Mouse (Mus musculus): ENCODE measurements around the gene Tbc1d10c. TPM values are rescaled to one million over a fixed set of nuclear protein-coding genes. Genes with fewer than 3 reads are reported as not detected.
"Not testable (repeated sequence)": the region's sequence is repeated elsewhere in the genome, so short reads cannot be mapped to it uniquely, and the experiment has no call there.

Tbc1d10c gene
- polyA plus RNA-seq, 1 experiment from 2014 or later = 6.7 TPM

- no peak for ATAC-seq (ENCODE audit: borderline replicate concordance, extremely low read depth, low FRiP score, low TSS enrichment)
- H3K4me1 ChIP-seq = peaks cover 16% of the 10 kb centered on the region
- H3K36me3 ChIP-seq = peaks cover 6% of the 10 kb centered on the region; the same call in 1 of the 2 replicates
- no peak overlapping the region for H3K4me2 ChIP-seq
- H3K9ac ChIP-seq = no peak overlapping the region
- no peak overlapping the region for H3K4me3 ChIP-seq
- H3K27ac ChIP-seq = no peak overlapping the region
- WGBS = 64% methylated on average over 12 of the region's 12 CpGs
- H3K9me3 ChIP-seq = no peaks in the 10 kb centered on the region
- H3K27me3 ChIP-seq = no peaks in the 10 kb centered on the region
Measured at GRCm38 (mm10) chr19:4146366-4147021, 44.6 kb downstream of the Tbc1d10c start.

- H3K27ac ChIP-seq = no peak overlapping the region
- no peaks in the 10 kb centered on the region for H3K9me3 ChIP-seq
- H3K9ac ChIP-seq = no peak overlapping the region
- no peak overlapping the region for H3K4me3 ChIP-seq
- H3K4me2 ChIP-seq = no peak overlapping the region
- H3K27me3 ChIP-seq = no peaks in the 10 kb centered on the region
- WGBS = 87% methylated on average over 5 of the region's 5 CpGs
- no peak for ATAC-seq (ENCODE audit: borderline replicate concordance, extremely low read depth, low FRiP score, low TSS enrichment)
- H3K36me3 ChIP-seq = peaks cover 1% of the 10 kb centered on the region; the same call in 1 of the 2 replicates
- peaks cover 16% of the 10 kb centered on the region for H3K4me1 ChIP-seq
Measured at GRCm38 (mm10) chr19:4145936-4146335, 45.1 kb downstream of the Tbc1d10c start.

GRCm38 (mm10) chr19:4144550-4145498 is 46.3 kb downstream of the Tbc1d10c start:
- no peak for ATAC-seq (ENCODE audit: borderline replicate concordance, extremely low read depth, low FRiP score, low TSS enrichment)
- WGBS = 69% methylated on average over 16 of the region's 16 CpGs
- H3K27ac ChIP-seq = no peak overlapping the region

GRCm38 (mm10) chr19:4143759-4144268 is 47.3 kb downstream of the Tbc1d10c start, which contains the start of gene Cabp4:
TSS of gene Cabp4 (minus strand) at chr19:4144033.
- Histone ChIP-seq H3K4me1 (peaks cover 6% of the 10 kb centered on the region), H3K36me3 (no peaks in the 10 kb centered on the region), H3K9ac (no peak within 1 kb of the TSS), H3K27ac (no peak within 1 kb of the TSS), H3K4me3 (no peak within 1 kb of the TSS), H3K27me3 (no peaks in the 10 kb centered on the region), H3K4me2 (no peak within 1 kb of the TSS), H3K9me3 (no peaks in the 10 kb centered on the region)
- no peak for ATAC-seq (ENCODE audit: borderline replicate concordance, extremely low read depth, low FRiP score, low TSS enrichment)
- 67% methylated on average over 7 of the region's 7 CpGs for WGBS

More at GRCm38 (mm10) chr19:4144550-4145498, 46.3 kb downstream of the Tbc1d10c start:
- H3K4me3 ChIP-seq = no peak overlapping the region
- no peaks in the 10 kb centered on the region for H3K27me3 ChIP-seq
- no peak overlapping the region for H3K9ac ChIP-seq
- H3K4me2 ChIP-seq = no peak overlapping the region
- H3K4me1 ChIP-seq = peaks cover 16% of the 10 kb centered on the region
- H3K9me3 ChIP-seq = no peaks in the 10 kb centered on the region
- no peaks in the 10 kb centered on the region for H3K36me3 ChIP-seq

- Histone ChIP-seq H3K9me3 (no peaks in the 10 kb centered on the region), H3K9ac (no peak overlapping the region), H3K27ac (no peak overlapping the region), H3K36me3 (no peaks in the 10 kb centered on the region), H3K4me1 (peaks cover under 1% of the 10 kb centered on the region; the same call in 1 of the 2 replicates), H3K27me3 (no peaks in the 10 kb centered on the region), H3K4me2 (no peak overlapping the region), H3K4me3 (no peak overlapping the region)
- 88% methylated on average over 18 of the region's 18 CpGs for WGBS
- no peak for ATAC-seq (ENCODE audit: borderline replicate concordance, extremely low read depth, low FRiP score, low TSS enrichment)
Measured at GRCm38 (mm10) chr19:4142416-4143173, 48.5 kb downstream of the Tbc1d10c start.

GRCm38 (mm10) chr19:4140147-4140546 is 50.9 kb downstream of the Tbc1d10c start:
- 64% methylated on average over 6 of the region's 6 CpGs for WGBS
- H3K9me3 ChIP-seq = no peaks in the 10 kb centered on the region
- no peaks in the 10 kb centered on the region for H3K36me3 ChIP-seq
- no peaks in the 10 kb centered on the region for H3K27me3 ChIP-seq
- no peak for ATAC-seq (ENCODE audit: borderline replicate concordance, extremely low read depth, low FRiP score, low TSS enrichment)
- H3K9ac ChIP-seq = no peak overlapping the region
- no peak overlapping the region for H3K27ac ChIP-seq
- no peak overlapping the region for H3K4me2 ChIP-seq
- H3K4me3 ChIP-seq = no peak overlapping the region
- no peaks in the 10 kb centered on the region for H3K4me1 ChIP-seq

GRCm38 (mm10) chr19:4139446-4139845 is 51.6 kb downstream of the Tbc1d10c start, which contains the start of gene Gpr152:
TSS of gene Gpr152 (plus strand) at chr19:4139787.
- WGBS = 75% methylated on average over 2 of the region's 2 CpGs
- no peak within 1 kb of the TSS for H3K27ac ChIP-seq

GRCm38 (mm10) chr19:4137913-4138312 is 53.2 kb downstream of the Tbc1d10c start:
- no peak overlapping the region for H3K27ac ChIP-seq
- peaks cover 2% of the 10 kb centered on the region; the same call in 1 of the 2 replicates for H3K36me3 ChIP-seq
- H3K4me1 ChIP-seq = no peaks in the 10 kb centered on the region
- no peak overlapping the region for H3K4me3 ChIP-seq
- WGBS = 83% methylated on average over 5 of the region's 5 CpGs
- no peak overlapping the region for H3K4me2 ChIP-seq
- no peaks in the 10 kb centered on the region for H3K27me3 ChIP-seq
- no peak for ATAC-seq (ENCODE audit: borderline replicate concordance, extremely low read depth, low FRiP score, low TSS enrichment)
- H3K9ac ChIP-seq = no peak overlapping the region
- H3K9me3 ChIP-seq = no peaks in the 10 kb centered on the region

More at GRCm38 (mm10) chr19:4139446-4139845, 51.6 kb downstream of the Tbc1d10c start, which contains the start of gene Gpr152:
- H3K9me3 ChIP-seq = no peaks in the 10 kb centered on the region
- H3K27me3 ChIP-seq = no peaks in the 10 kb centered on the region
- ATAC-seq (ENCODE audit: borderline replicate concordance, extremely low read depth, low FRiP score, low TSS enrichment) = no peak
- no peak within 1 kb of the TSS for H3K4me2 ChIP-seq
- no peaks in the 10 kb centered on the region for H3K4me1 ChIP-seq
- H3K36me3 ChIP-seq = no peaks in the 10 kb centered on the region
- no peak within 1 kb of the TSS for H3K9ac ChIP-seq
- no peak within 1 kb of the TSS for H3K4me3 ChIP-seq

GRCm38 (mm10) chr19:4136463-4136862 is 54.6 kb downstream of the Tbc1d10c start:
- no peak for ATAC-seq (ENCODE audit: borderline replicate concordance, extremely low read depth, low FRiP score, low TSS enrichment)
- Histone ChIP-seq H3K9me3 (no peaks in the 10 kb centered on the region), H3K27ac (no peak overlapping the region), H3K4me3 (no peak overlapping the region), H3K4me1 (no peaks in the 10 kb centered on the region), H3K27me3 (no peaks in the 10 kb centered on the region), H3K36me3 (peaks cover 17% of the 10 kb centered on the region), H3K9ac (no peak overlapping the region), H3K4me2 (no peak overlapping the region)
- 72% methylated on average over 5 of the region's 5 CpGs for WGBS

GRCm38 (mm10) chr19:4135963-4136345 is 55.1 kb downstream of the Tbc1d10c start:
- H3K4me3 ChIP-seq; H3K27me3 ChIP-seq; H3K27ac ChIP-seq; H3K4me2 ChIP-seq; H3K4me1 ChIP-seq; H3K9me3 ChIP-seq; H3K9ac ChIP-seq; ATAC-seq (ENCODE audit: borderline replicate concordance, extremely low read depth, low FRiP score, low TSS enrichment): not testable (repeated sequence)
- 13% methylated on average over 8 of the region's 8 CpGs for WGBS
- peaks cover 21% of the 10 kb centered on the region for H3K36me3 ChIP-seq

GRCm38 (mm10) chr19:4135229-4135962 is 55.7 kb downstream of the Tbc1d10c start:
- not testable (repeated sequence) for H3K27ac ChIP-seq; H3K27me3 ChIP-seq; H3K4me3 ChIP-seq; H3K9me3 ChIP-seq; H3K4me1 ChIP-seq; H3K9ac ChIP-seq; ATAC-seq (ENCODE audit: borderline replicate concordance, extremely low read depth, low FRiP score, low TSS enrichment); H3K4me2 ChIP-seq
- H3K36me3 ChIP-seq = peaks cover 21% of the 10 kb centered on the region
- 65% methylated on average over 6 of the region's 6 CpGs for WGBS
